Mouse (Mus musculus): ENCODE measurements around the gene Ptprd. TPM values are rescaled to one million over a fixed set of nuclear protein-coding genes. Genes with fewer than 3 reads are reported as not detected.

The Ptprd gene
- total RNA-seq, 2 experiments from 2014 or later = 107 to 116 TPM

DNA sequence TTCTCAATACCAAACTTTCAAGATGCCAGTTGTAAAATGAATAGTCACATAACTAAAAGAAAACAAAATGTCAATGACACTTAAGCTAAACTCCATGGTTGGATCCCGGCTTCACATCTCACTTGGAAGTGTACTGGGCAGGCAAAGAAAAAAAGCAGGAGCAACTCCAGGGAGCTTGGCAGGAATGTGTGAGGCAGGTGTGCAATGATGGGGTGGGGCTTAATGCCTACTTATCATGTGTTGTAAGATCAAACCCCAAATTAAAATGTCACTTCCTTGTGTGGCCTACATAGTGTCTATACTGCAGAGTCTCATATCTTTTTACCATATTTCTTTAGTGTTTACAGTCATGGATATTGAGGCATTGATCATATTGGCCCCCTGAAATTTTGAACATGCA is 1873.8 kb downstream of the Ptprd start:
- no peak for DNase-seq (ENCODE audit: low spot score in 2 of 2)

- DNase-seq (ENCODE audit: low spot score in 2 of 2) = no peak
Measured at GRCm38 (mm10) chr4:76327346-76327745, 1884.4 kb downstream of the Ptprd start.

DNA sequence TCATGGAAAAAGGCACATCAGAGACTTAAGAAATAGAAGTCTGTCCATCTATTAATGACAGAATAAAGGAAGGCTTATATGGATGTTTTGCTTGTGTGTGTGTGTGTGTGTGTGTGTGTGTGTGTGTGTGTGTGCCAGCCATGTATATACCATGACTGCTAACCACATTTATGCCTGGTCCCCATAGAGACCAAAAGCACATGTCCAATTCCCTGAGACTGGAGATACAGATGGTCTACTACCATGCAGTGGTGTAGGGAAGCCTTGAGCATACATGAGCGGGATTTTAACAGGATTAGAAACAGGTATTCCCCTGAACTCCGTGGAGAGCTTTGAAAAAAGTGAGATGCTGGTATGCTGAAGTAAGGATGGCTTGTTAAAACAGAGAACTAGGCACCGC is 1886.1 kb downstream of the Ptprd start:
- no peak for DNase-seq (ENCODE audit: low spot score in 2 of 2)

DNA sequence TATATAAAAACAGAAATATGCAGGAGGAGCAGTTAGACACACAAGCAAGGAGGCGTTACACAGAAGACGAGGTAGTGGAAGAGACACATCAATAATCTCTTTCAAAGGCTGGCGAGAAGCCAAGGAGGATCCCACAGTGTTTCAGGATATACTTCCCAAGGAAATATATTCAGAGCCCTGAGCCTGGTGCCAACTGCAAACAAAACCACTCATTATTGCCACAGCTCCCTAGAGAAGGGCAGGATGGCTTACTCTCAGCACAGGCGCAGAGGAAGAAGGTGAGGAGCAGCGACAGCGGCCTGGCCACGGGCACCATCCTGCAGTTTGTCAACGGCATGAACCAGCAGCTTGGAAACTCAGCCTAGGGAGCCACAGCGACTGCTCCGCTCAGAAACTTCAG is 1886.8 kb downstream of the Ptprd start:
- DNase-seq (ENCODE audit: low spot score in 2 of 2) = no peak

DNA sequence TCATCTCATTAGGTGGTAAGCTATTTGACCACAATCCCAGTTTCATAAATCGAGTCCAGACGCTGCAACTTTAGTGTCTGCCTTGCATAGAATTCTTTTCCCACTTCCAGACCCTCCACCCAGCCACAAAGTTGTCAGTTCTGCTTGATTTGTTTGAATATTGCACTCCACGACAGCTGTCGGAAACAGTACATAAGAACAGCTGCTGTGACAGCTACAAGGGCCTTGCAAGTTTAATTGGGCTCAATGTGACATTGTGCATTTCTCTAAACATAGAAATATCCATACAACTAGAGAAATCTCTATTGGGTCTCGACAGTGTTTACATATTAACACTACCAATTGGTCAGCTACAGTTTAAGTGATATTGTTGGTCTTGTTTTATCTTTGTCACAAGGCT is 1887.3 kb downstream of the Ptprd start:
- DNase-seq (ENCODE audit: low spot score in 2 of 2) = no peak

DNA sequence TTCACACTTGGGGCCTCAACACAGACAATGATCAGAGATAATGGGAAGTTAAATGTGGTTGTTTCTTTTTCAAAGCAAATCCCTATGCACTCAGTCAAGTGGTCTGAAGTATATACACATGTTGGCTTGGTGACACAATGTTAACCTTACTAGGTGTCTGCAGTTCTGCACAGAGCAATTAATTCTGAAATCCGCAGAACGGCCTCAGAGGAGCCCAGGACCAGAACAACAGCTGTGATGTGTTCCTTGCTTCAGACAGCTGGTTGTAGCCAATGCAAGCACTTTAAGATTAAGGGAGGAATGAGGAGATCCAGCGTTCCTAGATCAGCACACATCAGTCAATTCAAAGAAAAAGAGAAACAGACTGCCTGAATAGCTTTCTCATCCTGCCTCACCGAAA is 1891.9 kb downstream of the Ptprd start:
- no peak for DNase-seq (ENCODE audit: low spot score in 2 of 2)

- no peak for DNase-seq (ENCODE audit: low spot score in 2 of 2)
Measured at GRCm38 (mm10) chr4:76315977-76316376, 1895.8 kb downstream of the Ptprd start.

- no peak for DNase-seq (ENCODE audit: low spot score in 2 of 2)
Measured at GRCm38 (mm10) chr4:76313749-76314148, 1898.0 kb downstream of the Ptprd start.

DNA sequence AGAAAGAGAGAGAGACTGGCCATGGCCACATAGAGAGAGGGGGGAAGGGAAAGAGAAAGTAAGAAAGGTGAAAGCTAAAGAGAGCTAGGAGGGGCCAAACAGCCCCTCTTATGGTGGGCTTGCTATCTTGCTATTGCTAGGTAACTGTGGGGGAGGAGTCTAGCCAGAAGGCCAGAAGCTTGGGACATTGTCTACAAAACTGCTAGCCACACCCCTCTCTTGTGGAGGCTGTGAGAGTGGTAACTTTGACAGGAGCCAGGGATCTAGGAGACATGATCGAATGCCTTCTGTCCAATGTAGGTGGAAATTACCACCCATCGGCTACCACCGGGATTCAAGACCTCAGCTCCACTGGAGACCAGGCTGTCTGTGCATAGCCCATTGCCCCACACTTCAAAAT is 1899.2 kb downstream of the Ptprd start:
- DNase-seq (ENCODE audit: low spot score in 2 of 2) = no peak

GRCm38 (mm10) chr4:76305987-76306386 is 1905.8 kb downstream of the Ptprd start:
- no peak for DNase-seq (ENCODE audit: low spot score in 2 of 2)

DNA sequence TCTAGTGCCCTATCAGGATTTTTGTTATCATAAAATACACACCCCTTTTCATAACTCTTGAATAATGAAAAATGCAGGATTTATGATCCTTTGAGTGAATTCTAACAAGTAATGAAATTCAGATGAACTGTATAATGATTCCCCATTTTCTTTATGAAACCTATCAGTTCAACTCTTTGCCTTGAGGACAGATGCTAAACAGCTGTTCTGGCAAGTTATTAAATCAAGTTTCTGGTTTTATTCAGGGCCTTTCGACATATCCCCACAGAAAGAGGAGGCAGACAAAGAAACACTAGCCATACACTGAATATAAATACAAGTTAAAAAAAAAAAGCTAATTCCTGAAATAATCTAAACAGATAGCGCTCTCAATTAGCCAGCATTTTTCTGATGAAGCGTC is 1914.4 kb downstream of the Ptprd start:
- no peak for DNase-seq (ENCODE audit: low spot score in 2 of 2)

- DNase-seq (ENCODE audit: low spot score in 2 of 2) = no peak
Measured at GRCm38 (mm10) chr4:76292733-76293357, 1918.9 kb downstream of the Ptprd start.

DNA sequence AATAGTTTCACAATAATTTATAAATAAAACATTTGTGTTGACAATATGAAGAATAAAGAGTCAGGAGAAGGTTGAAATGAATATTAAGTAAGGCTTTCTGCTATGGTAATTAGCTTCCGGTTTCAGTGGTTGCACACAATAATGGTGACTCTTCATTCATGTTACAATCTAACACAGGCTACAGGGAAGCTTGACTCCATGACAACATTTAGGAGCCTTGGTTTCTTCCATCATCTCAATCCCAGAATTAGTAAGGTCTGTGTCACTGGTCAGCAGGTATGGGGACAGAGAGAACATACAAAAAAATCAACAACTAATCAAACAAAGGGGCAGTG is 1921.3 kb downstream of the Ptprd start:
- DNase-seq (ENCODE audit: low spot score in 2 of 2) = no peak

- no peak for DNase-seq (ENCODE audit: low spot score in 2 of 2)
Measured at GRCm38 (mm10) chr4:76289612-76290483, 1921.9 kb downstream of the Ptprd start.

DNA sequence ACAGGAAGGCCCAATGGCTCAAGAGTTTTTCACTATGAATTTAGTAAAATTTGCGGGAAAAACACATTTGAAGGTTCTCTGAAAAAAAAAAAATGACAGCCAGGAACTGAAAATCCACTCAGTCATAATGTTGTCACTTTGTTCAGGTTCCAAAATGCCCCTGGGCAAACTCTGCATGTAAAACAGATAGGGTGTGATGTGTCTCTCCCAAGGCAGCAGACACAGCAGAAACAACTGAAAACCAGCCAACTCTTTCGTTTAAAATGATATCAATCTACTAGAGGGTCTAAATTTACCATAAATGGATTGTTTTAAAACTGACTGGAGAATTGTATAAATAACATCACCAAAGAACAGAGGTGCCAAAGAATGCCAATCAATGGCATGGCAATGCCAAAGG is 1925.7 kb downstream of the Ptprd start:
- no peak for DNase-seq (ENCODE audit: low spot score in 2 of 2)

DNA sequence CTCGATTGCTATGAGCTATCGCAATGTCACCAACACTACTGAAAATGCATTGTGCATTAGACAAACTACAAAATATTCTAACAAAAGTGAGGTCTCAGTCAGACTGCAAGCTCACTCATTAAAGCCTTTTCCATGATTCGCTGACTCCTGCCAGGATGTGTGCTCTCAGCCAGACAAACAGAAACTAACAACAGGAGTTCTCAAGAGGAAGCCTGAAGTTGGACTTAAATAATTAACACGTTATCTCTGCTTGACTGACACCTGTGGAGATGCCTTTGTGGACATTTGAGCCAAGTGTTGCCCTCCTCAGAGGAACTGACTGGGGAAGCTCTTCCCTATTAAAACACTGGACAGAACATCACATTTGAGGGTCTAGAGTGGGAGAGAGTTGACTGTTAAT is 1928.9 kb downstream of the Ptprd start:
- no peak for DNase-seq (ENCODE audit: low spot score in 2 of 2)

GRCm38 (mm10) chr4:76262727-76263126 is 1949.0 kb downstream of the Ptprd start:
- DNase-seq (ENCODE audit: low spot score in 2 of 2) = no peak

- DNase-seq (ENCODE audit: low spot score in 2 of 2) = no peak
Measured at GRCm38 (mm10) chr4:76260686-76261085, 1951.1 kb downstream of the Ptprd start.

- DNase-seq (ENCODE audit: low spot score in 2 of 2) = no peak
Measured at GRCm38 (mm10) chr4:76260286-76260685, 1951.5 kb downstream of the Ptprd start.

- no peak for DNase-seq (ENCODE audit: low spot score in 2 of 2)
Measured at GRCm38 (mm10) chr4:76259636-76260035, 1952.1 kb downstream of the Ptprd start.

GRCm38 (mm10) chr4:76244371-76244770 is 1967.4 kb downstream of the Ptprd start:
- no peak for DNase-seq (ENCODE audit: low spot score in 2 of 2)

- DNase-seq (ENCODE audit: low spot score in 2 of 2) = no peak
Measured at GRCm38 (mm10) chr4:76241542-76241941, 1970.2 kb downstream of the Ptprd start.

GRCm38 (mm10) chr4:76241140-76241539 is 1970.6 kb downstream of the Ptprd start:
- no peak for DNase-seq (ENCODE audit: low spot score in 2 of 2)
